Mouse (Mus musculus) embryonic facial prominence, embryonic 14.5 days (tissue): ENCODE data around the gene Maged2. TPM values are rescaled to one million over a fixed set of nuclear protein-coding genes. Genes with fewer than 3 reads are reported as not detected.
"Not testable (repeated sequence)": the region's sequence is repeated elsewhere in the genome, so short reads cannot be mapped to it uniquely, and the experiment has no call there.

Experiments
- ATAC-seq: fragments of 200-750 bp; cut with Nextera tagmentation; 2 replicates; pipeline ENCODE4 v1.8.0; 2017; ENCODE audit warnings: low read depth, moderate number of reproducible peaks, moderate TSS enrichment
- DNase-seq: peaks from one replicate; pipeline ENCODE4 v3.0.0-alpha.2; 2015; ENCODE audit warnings: low spot score
- H3K27ac ChIP-seq: fragments of 300-500 bp; sonication (generic); replicated peaks from 2 replicates; pipeline ENCODE4 v1.5.1; 2014; ENCODE audit warnings: low read depth, mild to moderate bottlenecking, low read length, moderate library complexity
- H3K27me3 ChIP-seq: fragments of 300-500 bp; sonication (generic); replicated peaks from 2 replicates; pipeline ENCODE4 v1.6.1; 2014; ENCODE audit warnings: low read length; ENCODE audit not compliant: control insufficient read depth, insufficient read depth
- H3K36me3 ChIP-seq: fragments of 300-500 bp; sonication (generic); 2 replicates; pipeline ENCODE4 v1.6.1; 2014; ENCODE audit warnings: low read length, mixed read lengths; ENCODE audit not compliant: control insufficient read depth, insufficient read depth
- H3K4me1 ChIP-seq: fragments of 300-500 bp; sonication (generic); 2 replicates; pipeline ENCODE4 v1.6.1; 2014; ENCODE audit warnings: antibody characterized with exemption, low read length; ENCODE audit not compliant: control insufficient read depth, insufficient read depth
- H3K4me2 ChIP-seq: fragments of 300-500 bp; sonication (generic); 2 replicates; pipeline ENCODE4 v1.6.1; 2014; ENCODE audit warnings: low read depth, mild to moderate bottlenecking, low read length, moderate library complexity, mixed read lengths
- H3K4me3 ChIP-seq: fragments of 300-500 bp; sonication (generic); 2 replicates; pipeline ENCODE4 v1.5.1; 2014; ENCODE audit warnings: low read depth, mild to moderate bottlenecking, low read length
- H3K9ac ChIP-seq: fragments of 300-500 bp; sonication (generic); 2 replicates; pipeline ENCODE4 v1.6.1; 2014; ENCODE audit warnings: low read depth, mild to moderate bottlenecking, low read length, moderate library complexity, mixed read lengths
- H3K9me3 ChIP-seq: fragments of 300-500 bp; sonication (generic); 2 replicates; pipeline ENCODE4 v1.6.1; 2016; ENCODE audit warnings: low read length; ENCODE audit not compliant: control insufficient read depth
- WGBS: fragments of 180-500 bp; shearing (Covaris S2); extraction: QIAGEN DNeasy Blood & Tissue Kit; methylation state at CpG from one replicate; pipeline ENCODE4 v1.1.7; 2014; 5-methylcytosine and 5-hydroxymethylcytosine counted together
- polyA plus RNA-seq: library from polyadenylated mRNA; unstranded; fragments of >200 nt; fragmentation: Nextera tagmentation; extraction: Ambion mirVana; gene quantifications from 2 replicates; pipeline ENCODE4 v1.2.1, GENCODE M21; 2014

Maged2 gene
- 964 and 1,045 TPM in 2 replicates for polyA plus RNA-seq

GRCm38 (mm10) chrX:150814139-150814469, at the start of gene Maged2:
TSS of gene Maged2 (minus strand) at chrX:150814345.
- H3K9ac ChIP-seq = peak within 1 kb of the TSS; percentile 69
- peak within 1 kb of the TSS; percentile 60 for H3K4me2 ChIP-seq
- H3K9me3 ChIP-seq = no peaks in the 10 kb centered on the region
- WGBS = 22% methylated on average over 7 of the region's 7 CpGs
- peak; percentile 68 for ATAC-seq
- H3K27me3 ChIP-seq = no peaks in the 10 kb centered on the region
- peaks cover 5% of the 10 kb centered on the region; the same call in 1 of the 2 replicates for H3K4me1 ChIP-seq
- DNase-seq = peak; percentile 67
- peak within 1 kb of the TSS; percentile 50 for H3K4me3 ChIP-seq
- H3K27ac ChIP-seq = peak within 1 kb of the TSS; percentile 87
- H3K36me3 ChIP-seq = peaks cover 30% of the 10 kb centered on the region

- Histone ChIP-seq H3K27me3 (no peaks in the 10 kb centered on the region), H3K9ac (no peak overlapping the region), H3K9me3 (no peaks in the 10 kb centered on the region), H3K36me3 (no peaks in the 10 kb centered on the region), H3K4me1 (no peaks in the 10 kb centered on the region), H3K4me2 (no peak overlapping the region), H3K27ac (no peak overlapping the region), H3K4me3 (no peak overlapping the region)
- DNase-seq (peak; percentile 1), ATAC-seq (no peak)
- 66% methylated on average over 8 of the region's 8 CpGs for WGBS
Measured at GRCm38 (mm10) chrX:150848230-150848629, 34.1 kb upstream of the Maged2 start.

- H3K36me3 ChIP-seq, H3K9me3 ChIP-seq, H3K4me2 ChIP-seq, H3K27me3 ChIP-seq, H3K9ac ChIP-seq, H3K4me3 ChIP-seq, H3K27ac ChIP-seq, DNase-seq, H3K4me1 ChIP-seq: not testable (repeated sequence)
- WGBS = 70% methylated on average over 2 of the region's 10 CpGs
- ATAC-seq = peak; percentile 98
Measured at GRCm38 (mm10) chrX:150845480-150846205, 31.5 kb upstream of the Maged2 start.

- H3K4me1 ChIP-seq, ATAC-seq, H3K4me3 ChIP-seq, H3K4me2 ChIP-seq, H3K9ac ChIP-seq, H3K9me3 ChIP-seq, DNase-seq, H3K36me3 ChIP-seq, H3K27me3 ChIP-seq, H3K27ac ChIP-seq: not testable (repeated sequence)
- WGBS = 100% methylated on average over 1 of the region's 4 CpGs
Measured at GRCm38 (mm10) chrX:150843257-150843656, 29.1 kb upstream of the Maged2 start.

GRCm38 (mm10) chrX:150830297-150830696, 16.2 kb upstream of the Maged2 start:
- H3K4me3 ChIP-seq = no peak overlapping the region
- H3K4me2 ChIP-seq = no peak overlapping the region
- H3K9me3 ChIP-seq = no peaks in the 10 kb centered on the region
- DNase-seq (no peak), ATAC-seq (peak; percentile 60; the same call in 1 of the 2 replicates)
- H3K9ac ChIP-seq = no peak overlapping the region
- no peaks in the 10 kb centered on the region for H3K36me3 ChIP-seq
- H3K27ac ChIP-seq = no peak overlapping the region
- H3K4me1 ChIP-seq = no peaks in the 10 kb centered on the region
- 76% methylated on average over 4 of the region's 4 CpGs for WGBS
- H3K27me3 ChIP-seq = no peaks in the 10 kb centered on the region; the same call in none of the 2 replicates

GRCm38 (mm10) chrX:150817278-150817677, 3.1 kb upstream of the Maged2 start:
- Histone ChIP-seq H3K36me3 (no peaks in the 10 kb centered on the region), H3K27ac (no peak overlapping the region), H3K4me1 (no peaks in the 10 kb centered on the region), H3K4me3 (no peak overlapping the region), H3K4me2 (no peak overlapping the region), H3K9me3 (no peaks in the 10 kb centered on the region), H3K27me3 (no peaks in the 10 kb centered on the region), H3K9ac (no peak overlapping the region)
- DNase-seq (no peak), ATAC-seq (no peak)

- Histone ChIP-seq H3K27ac (no peak overlapping the region), H3K4me2 (no peak overlapping the region), H3K9me3 (no peaks in the 10 kb centered on the region), H3K27me3 (no peaks in the 10 kb centered on the region), H3K36me3 (peaks cover 15% of the 10 kb centered on the region), H3K4me1 (peaks cover 5% of the 10 kb centered on the region; the same call in 1 of the 2 replicates), H3K9ac (no peak overlapping the region), H3K4me3 (no peak overlapping the region)
- DNase-seq = no peak
- 90% methylated on average over 1 of the region's 1 CpGs for WGBS
- no peak for ATAC-seq
Measured at GRCm38 (mm10) chrX:150815601-150816000, 1.5 kb upstream of the Maged2 start.

- Histone ChIP-seq H3K9ac (peak overlapping the region; percentile 69), H3K27me3 (no peaks in the 10 kb centered on the region), H3K9me3 (no peaks in the 10 kb centered on the region), H3K4me2 (peak overlapping the region; percentile 60), H3K4me3 (peak overlapping the region; percentile 50), H3K4me1 (peaks cover 5% of the 10 kb centered on the region; the same call in 1 of the 2 replicates), H3K36me3 (peaks cover 35% of the 10 kb centered on the region), H3K27ac (peak overlapping the region; percentile 87)
- ATAC-seq (peak; percentile 59; the same call in 1 of the 2 replicates), DNase-seq (no peak)
- WGBS = 12% methylated on average over 14 of the region's 16 CpGs
Measured at GRCm38 (mm10) chrX:150813464-150814138, 544 bp downstream of the Maged2 start.
